Mouse (Mus musculus): Measurements from ENCODE around the gene Cpeb2.

Gene Cpeb2

GRCm38 (mm10) chr5:43232480-43233315 is at the start of gene Cpeb2:
Cpeb2 (plus strand) TSS chr5:43233170.
- DNase-seq = peak; percentile 97 to 98

GRCm38 (mm10) chr5:43183556-43183955 is 49.4 kb upstream of the Cpeb2 start:
- no peak for DNase-seq

- DNase-seq = no peak
Measured at GRCm38 (mm10) chr5:43184834-43185233, 48.1 kb upstream of the Cpeb2 start.

GRCm38 (mm10) chr5:43185478-43185877 is 47.5 kb upstream of the Cpeb2 start:
- no peak for DNase-seq

GRCm38 (mm10) chr5:43200686-43201085 is 32.3 kb upstream of the Cpeb2 start:
- peak; percentile 66 to 75 for DNase-seq

GRCm38 (mm10) chr5:43206495-43207053 is 26.4 kb upstream of the Cpeb2 start:
- DNase-seq = no peak

GRCm38 (mm10) chr5:43217468-43217867 is 15.5 kb upstream of the Cpeb2 start:
- peak; percentile 42 to 44 for DNase-seq

- peak in 1 of 2 experiments; percentile 31 for DNase-seq
Measured at GRCm38 (mm10) chr5:43217987-43218846, 14.8 kb upstream of the Cpeb2 start.

- DNase-seq = peak; percentile 59 to 62
Measured at GRCm38 (mm10) chr5:43218847-43219132, 14.2 kb upstream of the Cpeb2 start.

GRCm38 (mm10) chr5:43223359-43223758 is 9.6 kb upstream of the Cpeb2 start:
- no peak for DNase-seq

GRCm38 (mm10) chr5:43224245-43224644 is 8.7 kb upstream of the Cpeb2 start:
- DNase-seq = no peak

- DNase-seq = no peak
Measured at GRCm38 (mm10) chr5:43226160-43226559, 6.8 kb upstream of the Cpeb2 start.

- DNase-seq = no peak
Measured at GRCm38 (mm10) chr5:43227607-43228006, 5.4 kb upstream of the Cpeb2 start.

- no peak for DNase-seq
Measured at GRCm38 (mm10) chr5:43231061-43231460, 1.9 kb upstream of the Cpeb2 start.

GRCm38 (mm10) chr5:43232149-43232479 is 856 bp upstream of the Cpeb2 start:
- no peak for DNase-seq

GRCm38 (mm10) chr5:43233316-43234181 is 579 bp downstream of the Cpeb2 start:
- DNase-seq = peak; percentile 86 to 89

- peak; percentile 67 to 74 for DNase-seq
Measured at GRCm38 (mm10) chr5:43234321-43235185, 1.6 kb downstream of the Cpeb2 start.

- DNase-seq = peak in 1 of 2 experiments; percentile 72
Measured at GRCm38 (mm10) chr5:43235186-43235785, 2.3 kb downstream of the Cpeb2 start.

- peak in 1 of 2 experiments; percentile 34 for DNase-seq
Measured at GRCm38 (mm10) chr5:43235997-43236396, 3.0 kb downstream of the Cpeb2 start.

GRCm38 (mm10) chr5:43236476-43236875 is 3.5 kb downstream of the Cpeb2 start:
- DNase-seq = peak in 1 of 2 experiments; percentile 39

GRCm38 (mm10) chr5:43237238-43237637 is 4.3 kb downstream of the Cpeb2 start:
- no peak for DNase-seq
